Mouse (Mus musculus) c-Kit-positive CD71-positive TER-119-negative erythroid progenitor cells, embryonic 14.5 days (primary cell): ENCODE measurements around the gene Trp53inp2.

Experiments used
- DNase-seq: peaks from one replicate; pipeline ENCODE4 v3.0.0-alpha.2; 2013; ENCODE audit warnings: low read depth

Trp53inp2 gene

DNA sequence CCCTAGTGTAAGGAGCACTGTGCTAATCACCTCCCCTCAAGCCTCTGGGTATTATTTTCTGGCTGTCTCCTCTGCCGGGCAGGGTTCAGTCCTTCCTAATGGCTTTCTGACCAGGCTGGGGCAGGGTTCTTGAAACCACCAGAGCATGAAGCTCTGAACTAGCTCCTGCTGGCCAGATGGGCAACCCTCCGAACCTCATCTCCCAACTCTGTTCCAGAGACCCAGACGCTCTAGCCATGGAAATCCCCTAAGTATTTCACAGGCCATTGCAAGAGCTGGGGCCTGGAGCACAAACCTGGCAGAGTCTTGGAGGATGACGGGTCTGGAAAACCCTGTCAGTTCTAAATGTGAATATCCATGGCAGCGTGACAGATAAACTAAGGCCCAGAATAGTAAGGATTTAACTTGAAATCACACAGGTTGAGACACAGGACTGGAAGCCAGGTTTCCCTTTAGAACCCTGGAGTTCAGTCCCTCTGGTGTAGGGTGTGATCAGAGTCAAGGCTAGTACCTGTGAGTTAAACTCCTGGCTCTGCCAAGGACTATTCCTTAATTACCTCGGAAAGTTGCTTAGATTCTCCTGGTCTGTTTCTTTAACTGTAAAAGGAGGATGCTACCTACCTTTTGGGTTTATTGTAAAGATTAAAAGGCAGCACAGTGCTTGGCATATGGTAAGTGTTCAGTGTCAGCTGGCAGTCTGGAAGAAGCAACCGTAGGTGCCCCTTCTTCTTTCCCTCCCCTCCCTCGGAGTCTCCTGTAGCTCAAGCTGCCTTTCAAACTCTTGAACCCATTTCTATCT, at the start of gene Trp53inp2:
Trp53inp2 (plus strand) TSS at position 799 of the 799 bp plus-strand sequence.
- DNase-seq, result no peak

DNA sequence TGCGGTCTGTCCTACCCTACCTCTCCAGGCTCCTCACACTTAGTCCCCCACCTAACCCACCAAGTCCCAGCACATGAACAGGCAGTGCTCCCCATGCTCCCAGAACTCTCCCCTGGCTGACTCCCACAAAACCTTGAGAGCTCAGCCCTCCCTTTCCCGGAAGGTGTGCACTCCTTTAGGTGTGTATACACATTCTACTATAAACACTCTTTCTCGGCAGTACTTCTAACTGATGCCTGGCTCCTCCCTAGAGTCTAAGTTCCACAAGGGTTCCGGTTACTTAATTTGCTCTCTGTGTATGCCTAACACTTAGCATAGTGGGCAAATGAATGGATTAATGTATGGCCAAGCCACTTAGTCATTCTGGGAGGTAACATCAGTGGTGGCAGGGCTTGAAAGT, 49.5 kb upstream of the Trp53inp2 start:
- no peak for DNase-seq

DNA sequence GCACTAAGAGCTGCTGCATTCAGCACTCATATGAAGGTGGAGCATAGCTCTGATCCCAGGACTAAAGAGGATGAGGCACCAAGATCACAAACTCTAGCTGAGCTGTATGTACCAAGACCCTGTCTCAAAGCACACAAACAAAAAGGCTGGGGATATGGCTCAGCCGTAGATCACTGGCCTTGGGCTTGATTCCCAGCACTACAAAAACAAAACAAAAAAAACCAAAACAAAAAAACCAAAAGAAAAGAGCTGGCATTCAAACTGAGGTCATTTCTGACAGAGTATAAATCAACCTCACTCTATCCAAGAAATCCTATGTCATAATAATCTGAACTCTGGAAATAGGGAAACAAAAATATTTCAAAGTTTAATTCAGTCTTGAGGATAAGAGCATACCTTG, 47.4 kb upstream of the Trp53inp2 start:
- no peak for DNase-seq

DNA sequence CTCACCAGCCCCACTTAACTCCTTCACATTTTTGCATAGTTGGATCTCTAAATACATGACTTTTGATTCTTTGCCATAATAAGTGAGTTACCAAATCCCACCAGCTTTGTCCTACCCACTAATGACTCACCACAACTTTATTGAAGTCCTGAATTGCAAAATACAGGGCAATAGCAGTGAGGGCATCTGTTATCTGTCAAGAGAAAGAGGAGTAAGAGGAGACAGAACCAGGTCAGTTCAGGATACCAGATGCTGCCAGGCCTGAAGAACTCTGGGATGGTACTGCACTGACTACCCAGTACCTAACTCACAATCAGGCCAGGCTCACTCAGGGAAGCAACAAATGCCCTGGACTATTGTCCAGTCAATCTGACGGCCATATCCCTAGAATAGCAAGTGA, 45.6 kb upstream of the Trp53inp2 start:
- DNase-seq, result no peak

DNA sequence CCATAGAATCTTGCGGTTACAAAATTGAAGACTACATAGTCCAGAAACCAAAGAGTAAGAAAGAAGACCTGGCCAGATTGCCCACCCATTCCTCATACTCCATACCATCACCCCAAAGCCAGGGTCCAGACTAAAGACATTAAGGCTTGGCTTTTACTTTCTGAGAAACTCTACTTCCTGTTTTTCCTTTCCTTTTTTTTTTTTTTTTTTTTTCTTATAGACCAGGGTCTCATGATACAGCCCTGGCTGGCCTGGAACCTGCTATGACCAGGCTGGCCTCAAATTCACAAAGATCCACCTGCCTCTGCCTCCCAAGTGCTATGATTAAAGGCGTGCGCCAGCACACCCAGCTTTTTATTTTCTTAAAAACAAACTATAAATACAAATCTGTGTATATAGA, 44.6 kb upstream of the Trp53inp2 start:
- DNase-seq, result no peak

DNA sequence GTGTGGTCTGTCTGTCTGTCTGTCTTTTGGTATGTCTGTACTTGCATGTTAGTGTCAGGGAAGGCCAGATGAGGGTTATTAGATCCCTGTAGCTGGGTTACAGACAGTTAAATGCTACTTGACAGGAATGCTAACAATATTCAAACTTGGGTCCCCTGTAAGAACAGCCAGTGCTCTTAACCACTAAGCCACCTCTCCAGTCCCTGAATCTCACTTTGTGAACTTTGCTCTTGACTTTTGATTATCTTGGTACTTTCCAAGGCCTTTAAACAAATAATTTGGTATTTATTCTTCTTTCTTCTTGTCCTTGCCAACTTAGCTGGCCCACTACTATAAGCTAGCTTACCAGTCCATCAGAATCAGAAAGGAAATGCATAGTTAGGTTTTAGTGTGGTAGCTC, 40.7 kb upstream of the Trp53inp2 start:
- DNase-seq, result no peak

DNA sequence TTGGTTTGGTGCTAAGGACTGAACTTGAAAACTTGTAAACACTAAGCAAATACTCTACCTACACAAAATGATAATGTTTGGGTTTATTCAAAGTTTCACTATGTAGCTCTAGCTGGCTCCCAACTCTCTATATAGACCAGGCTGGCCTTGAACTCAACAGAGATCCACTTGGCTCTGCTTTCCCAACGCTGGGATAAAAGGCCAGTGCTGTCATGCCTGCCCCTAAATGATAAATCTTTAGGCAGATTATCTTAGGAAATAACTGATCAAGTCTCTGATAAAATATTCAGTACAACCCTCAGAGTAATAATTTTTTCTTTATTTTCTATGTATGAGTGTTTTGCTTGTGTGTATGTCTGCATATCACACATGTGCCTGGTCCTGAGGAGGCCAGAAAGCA, 34.2 kb upstream of the Trp53inp2 start:
- DNase-seq, result no peak

DNA sequence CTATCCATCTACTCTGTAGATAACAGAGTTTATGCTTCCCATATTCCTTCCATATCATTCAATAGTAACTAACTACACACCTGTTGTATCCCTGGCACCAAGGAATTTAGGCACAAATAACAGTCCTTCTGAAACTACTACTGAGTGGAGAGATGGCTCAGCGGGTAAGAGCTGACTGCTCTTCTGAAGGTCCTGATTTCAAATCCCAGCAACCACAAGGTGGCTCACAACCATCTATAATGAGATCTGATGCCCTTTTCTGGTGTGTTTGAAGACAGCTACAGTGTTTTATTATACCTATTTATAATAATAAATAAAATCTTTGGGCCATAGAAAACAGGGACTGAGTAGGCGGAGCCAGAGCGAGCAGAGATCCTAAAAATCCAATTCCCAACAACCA, 26.5 kb upstream of the Trp53inp2 start:
- DNase-seq, result no peak

DNA sequence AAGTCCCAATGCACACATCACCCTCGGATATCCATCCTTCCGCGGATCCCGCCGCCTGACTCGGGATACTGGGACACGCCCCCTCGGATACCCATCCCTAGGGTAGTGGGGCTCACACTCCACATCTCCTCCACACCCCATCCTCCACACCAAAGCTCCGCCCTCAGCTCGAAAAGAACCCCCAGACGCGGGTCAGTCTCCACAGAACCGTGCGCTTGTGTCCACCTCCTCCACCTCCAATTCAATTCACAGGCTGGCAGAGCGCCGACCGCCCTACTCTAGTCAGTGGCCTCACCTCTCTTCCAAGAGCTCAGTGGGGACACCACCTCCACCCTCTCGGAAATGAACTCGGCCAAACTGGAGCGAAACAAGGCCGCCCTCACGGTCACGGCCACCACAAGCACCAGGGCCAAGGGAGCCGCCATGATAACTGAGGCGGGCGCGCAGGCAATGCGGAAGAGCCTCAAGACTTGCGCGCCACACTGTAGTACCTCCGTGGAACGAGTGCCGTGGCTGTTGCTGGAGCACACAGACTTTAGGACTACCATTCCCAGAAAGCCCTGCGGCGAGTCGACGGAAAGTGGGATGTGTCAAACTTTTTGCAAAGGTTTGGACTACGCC, 23.8 kb upstream of the Trp53inp2 start, which contains the start of gene Pigu:
Pigu (minus strand) TSS at position 460 of the 621 bp plus-strand sequence.
- DNase-seq, result peak; percentile 97

DNA sequence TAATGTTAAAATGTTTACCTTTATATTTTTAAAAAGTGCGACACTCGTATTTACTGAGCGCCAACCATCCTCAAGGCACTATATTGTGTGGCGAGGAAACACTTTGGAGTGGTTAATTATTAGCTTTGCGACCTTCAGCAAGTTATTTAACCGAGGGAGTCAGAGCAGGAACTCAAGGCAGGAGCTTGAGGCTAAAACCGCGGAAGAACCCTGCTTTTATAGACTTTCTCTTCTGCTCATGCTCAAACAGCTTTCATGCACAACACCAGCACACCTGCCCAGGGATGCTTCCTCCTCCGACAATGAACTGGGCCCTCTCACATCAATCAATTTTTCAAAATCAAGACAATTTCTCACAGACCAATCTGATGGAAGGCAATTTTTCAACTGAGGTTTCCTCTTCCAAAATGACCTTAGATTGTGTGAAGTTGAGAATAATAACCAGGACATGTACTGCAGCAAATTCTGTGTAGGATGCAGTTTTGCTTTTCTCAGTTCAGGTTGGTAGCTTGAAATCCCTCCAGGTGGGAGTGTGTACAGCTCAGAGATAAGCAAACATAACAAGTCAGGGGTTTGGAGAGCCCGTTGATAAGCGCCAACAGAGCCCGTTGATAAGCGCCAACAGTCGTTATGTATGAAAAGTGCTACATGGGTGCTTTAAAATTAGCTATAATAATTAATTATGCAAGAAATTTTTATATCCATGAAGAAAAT, 23.0 kb upstream of the Trp53inp2 start:
- DNase-seq, result peak; percentile 17

DNA sequence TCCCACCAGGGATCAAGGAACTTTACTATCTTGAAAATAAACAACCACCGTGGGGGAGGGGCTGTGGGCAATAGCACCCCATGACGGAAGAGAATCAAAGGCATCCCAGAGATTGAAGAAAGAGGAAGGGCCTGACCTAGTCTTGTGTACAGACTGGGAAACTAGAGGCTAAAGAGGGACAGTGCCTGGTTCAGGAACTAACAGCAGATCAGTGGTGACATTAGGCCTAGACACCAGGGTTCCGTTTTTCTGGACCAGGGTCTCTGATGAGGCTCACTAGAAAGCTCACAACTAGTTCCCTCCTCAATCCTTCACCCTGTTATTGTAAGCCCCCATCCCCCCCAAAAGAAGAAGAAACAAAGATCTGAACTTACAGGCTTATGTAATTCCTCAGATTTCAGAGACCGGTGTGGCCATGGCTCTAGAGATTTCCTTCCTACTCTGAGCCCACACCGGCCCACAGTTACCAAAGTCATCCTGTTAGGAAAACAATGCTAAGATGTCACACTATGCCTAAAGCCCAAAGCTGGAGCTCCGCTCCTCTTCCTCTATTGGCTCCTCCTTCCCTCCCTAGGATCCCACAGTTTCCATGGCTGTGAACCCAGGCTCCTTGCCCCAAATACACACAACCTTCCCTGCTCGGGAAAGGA, 13.1 kb upstream of the Trp53inp2 start:
- DNase-seq, result no peak

DNA sequence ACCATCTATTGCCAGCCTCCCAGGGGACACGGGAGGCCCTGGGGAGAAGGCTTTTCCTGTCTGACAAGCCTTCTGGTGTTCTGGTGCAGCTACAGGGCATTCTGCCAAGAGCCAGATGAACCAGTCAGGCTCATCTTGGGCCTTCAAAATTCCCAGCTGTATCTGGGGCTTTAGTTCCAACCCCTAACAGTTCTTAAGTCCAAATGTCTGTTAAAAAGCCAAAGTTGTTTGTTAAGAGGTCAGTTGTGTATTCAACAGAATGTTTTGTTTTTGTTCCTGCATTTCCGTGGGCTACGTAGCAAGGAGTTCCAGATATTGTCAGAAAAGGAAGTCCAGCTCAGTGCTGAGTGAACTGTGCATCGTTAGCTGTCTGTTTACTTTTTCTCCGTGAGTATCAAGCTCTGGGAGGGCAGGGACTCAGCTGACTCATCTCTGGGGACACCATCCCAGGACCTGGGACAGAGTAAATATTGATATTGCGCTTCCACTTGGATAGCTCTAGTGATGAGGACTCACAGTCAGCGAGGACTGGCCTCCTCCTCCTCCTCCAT, 11.5 kb upstream of the Trp53inp2 start:
- DNase-seq, result no peak

DNA sequence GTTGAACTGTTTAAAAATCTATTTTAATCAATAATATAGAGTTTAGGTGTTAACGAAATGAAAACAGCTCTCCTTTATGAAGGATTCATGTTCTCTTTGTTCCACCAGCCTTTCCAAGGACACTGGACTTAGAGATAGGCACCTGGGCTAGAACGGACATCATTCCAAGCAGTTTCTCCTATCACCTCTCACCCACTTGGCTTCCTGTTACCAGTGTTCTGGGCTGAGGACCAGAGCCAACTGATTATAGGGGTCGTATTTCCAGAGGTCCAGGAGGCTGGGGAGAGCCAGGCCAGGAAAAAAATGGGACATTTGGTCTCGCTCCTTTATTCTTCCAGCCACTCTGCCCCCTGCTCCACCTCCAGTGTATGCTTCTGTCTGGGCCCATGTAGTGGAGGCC, 8.4 kb upstream of the Trp53inp2 start:
- no peak for DNase-seq

DNA sequence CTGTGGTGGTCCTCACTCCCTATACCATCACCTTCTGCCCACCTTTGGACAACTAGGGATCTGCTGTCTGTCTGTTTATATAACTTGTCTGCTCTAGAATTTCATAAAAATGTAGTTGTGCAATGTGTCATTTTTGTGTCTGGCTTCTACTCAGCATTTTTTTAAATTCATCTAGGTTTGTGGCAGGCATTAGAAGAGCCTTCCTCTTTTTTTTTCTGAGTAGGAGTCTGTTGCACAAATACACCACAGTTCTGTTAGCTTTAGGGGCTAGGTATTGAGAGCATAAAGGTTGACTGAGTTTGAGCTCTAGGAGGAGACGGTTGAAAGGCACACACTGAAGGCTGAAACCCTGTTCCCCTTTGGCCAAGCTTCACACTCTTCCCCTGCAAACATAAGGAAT, 7.6 kb upstream of the Trp53inp2 start:
- no peak for DNase-seq

DNA sequence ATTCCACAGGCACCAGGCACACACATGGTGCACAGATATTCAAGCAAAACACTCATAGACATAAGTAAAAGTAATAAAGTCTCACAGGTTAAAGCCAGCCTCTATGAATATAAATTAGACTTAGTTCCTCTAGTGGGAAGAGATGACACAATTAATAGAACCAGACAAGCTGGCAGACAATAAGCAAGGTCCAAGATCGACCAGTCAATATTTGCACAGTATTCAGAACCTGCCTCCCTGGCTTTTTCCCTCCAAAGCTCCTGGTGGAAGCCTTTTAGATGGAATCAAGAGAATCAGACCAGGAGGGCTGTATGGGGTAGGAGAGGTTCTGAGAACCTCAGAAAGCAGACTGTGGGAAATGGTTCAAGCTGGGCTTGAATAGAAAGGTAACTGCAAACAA, 7.0 kb upstream of the Trp53inp2 start:
- no peak for DNase-seq

DNA sequence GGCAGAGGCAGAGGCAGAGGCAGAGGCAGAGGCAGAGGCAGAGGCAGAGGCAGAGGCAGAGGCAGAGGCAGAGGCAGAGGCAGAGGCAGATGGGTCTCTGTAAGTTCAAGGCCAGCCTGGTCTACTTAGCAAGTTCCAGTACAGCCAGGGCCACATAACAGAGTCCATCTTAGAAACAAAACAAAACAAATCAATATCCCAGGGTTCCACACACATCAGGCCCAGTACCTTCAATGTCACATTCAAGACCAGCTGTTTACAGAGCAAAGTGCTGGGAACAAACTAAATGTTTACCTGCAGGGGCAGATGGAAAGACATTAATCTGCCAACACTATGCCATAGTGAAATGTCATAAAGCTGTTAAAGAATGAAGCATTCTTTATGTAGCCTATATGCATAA, 6.3 kb upstream of the Trp53inp2 start:
- DNase-seq, result no peak

DNA sequence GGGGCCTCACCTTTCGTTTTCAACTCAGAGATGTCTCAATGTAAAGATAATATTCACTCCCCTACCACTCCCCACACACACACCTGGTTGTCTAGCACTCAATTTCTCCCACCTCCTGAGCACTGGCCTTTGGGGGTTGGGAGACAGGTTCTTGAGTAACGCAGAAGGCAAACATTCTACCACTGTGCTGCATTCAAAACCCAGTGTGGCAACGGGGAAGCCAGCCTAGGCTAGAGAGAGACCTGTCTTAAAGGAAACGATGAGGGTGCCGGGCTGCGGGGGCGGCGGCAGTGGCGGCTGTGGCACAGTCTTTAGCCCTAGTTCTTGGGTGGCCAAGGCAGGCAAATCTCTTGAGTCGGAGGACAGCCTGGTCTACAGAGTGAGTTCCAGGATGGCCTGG, 4.7 kb upstream of the Trp53inp2 start:
- DNase-seq, result no peak

DNA sequence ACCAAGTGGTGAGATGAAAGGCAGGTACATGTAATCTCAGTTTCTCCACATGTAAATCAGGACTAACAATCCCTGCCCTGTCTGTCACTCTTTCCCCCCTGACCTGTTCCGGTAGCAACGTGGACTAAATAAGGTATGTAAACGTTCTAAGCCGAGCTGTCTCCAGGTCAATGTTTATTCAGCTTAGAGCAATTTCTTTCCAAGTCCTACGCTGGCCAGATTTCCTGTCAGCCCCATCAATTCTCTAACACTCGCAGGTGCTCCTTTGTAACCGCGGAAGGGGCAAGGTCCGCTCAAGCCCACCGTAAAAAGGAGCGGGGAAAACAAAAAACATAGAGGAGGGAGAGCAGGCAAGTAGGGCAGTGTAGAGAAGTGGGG, 190 bp downstream of the Trp53inp2 start:
- no peak for DNase-seq

DNA sequence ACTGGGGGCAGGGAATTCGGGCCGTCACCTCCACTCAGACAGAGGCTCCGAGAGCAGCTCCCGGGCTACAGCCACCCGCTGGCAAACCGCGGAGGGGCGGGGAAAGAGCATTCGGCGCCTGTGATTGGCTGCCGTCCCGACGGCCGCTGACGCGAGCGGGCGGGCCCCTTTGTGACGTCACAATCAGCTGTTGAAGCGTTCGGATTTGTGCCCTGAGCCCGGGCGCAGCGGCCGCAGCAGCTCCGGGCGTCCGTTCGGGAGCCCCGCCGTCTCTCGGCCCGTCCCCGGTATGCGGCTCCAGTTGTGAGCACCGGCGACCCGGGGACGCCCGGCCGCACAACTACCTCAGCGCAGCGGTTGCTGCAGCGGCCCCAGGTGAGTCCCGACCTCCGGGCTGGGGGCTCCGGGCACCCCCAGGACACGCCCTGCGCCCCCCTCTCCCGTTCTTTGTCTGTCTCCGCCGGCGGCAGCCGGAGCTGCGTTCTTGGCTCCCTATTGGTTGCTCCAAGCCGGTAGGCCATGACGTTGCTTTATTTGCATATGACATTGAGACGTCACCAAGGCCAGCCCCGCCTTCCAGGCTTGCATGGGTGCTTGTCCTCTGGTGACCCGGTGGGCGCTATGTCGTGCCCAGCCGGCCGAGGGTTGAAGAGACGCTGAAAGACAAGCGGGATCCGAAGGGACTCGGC, 928 bp downstream of the Trp53inp2 start:
- DNase-seq, result peak; percentile 90

DNA sequence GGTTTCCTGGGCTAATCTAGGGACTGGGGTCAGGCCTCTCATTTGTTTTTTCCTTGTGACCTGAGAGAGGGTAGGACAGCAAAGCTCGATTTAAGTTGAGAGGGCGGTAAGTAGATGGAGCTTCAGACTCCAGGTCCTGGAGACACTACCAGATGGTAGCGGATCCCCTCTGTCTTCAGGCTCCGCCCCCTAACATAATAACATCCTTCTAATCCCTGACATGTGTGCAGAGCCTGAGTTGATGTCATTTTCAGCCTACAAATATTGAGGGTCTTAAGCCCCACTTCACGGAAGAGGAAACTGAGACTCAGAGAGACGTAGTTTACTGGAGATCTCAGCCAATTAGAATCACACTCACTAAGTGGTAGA, 1.5 kb downstream of the Trp53inp2 start:
- DNase-seq, result no peak

DNA sequence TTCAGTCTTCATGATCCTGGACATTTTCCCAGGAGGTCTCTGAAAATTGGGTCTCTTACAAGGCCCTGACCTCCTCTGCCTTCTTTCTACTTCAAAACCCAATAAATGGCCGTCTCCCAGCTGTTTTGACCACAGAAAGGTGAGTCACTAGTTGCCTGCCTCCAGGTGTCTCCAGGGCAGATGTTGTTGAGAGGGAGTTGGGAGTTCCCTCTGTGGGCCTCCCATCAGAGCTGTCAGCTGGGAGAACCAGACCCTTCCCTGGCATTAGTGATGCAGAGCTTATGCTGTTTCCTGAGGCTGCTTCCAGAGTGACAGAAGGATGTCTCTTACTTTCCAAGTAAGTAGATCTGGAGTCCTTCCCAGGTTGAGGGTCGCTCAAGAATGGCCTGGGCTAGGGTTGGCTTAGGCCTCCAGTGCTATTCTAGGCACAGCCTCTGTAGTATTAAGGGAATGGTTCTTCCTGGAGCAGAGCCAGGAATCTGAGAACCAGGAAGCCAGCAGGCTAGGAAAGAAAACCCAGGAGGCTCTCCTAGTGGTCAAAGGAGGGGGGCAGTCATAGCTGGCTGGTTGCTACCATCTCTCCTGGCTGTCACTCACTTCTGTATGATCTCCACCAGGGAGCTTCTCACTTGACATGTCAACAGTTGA, 2.1 kb downstream of the Trp53inp2 start:
- DNase-seq, result no peak
